Mouse (Mus musculus) myocyte (in vitro differentiated cells): ENCODE measurements around the gene Znrf1. TPM values are rescaled to one million over a fixed set of nuclear protein-coding genes. Genes with fewer than 3 reads are reported as not detected.

ENCODE experiments used
- H3K27me3 ChIP-seq: one replicate; pipeline ENCODE4 v1.6.1; 2011; ENCODE audit not compliant: control insufficient read depth, insufficient read depth, insufficient read length
- H3K36me3 ChIP-seq: one replicate; pipeline ENCODE4 v1.6.1; 2011; ENCODE audit not compliant: control insufficient read depth, insufficient read depth
- H3K4me2 ChIP-seq: one replicate; pipeline ENCODE4 v1.6.1; 2011; ENCODE audit warnings: low read depth, control low read depth
- H3K4me3 ChIP-seq: one replicate; pipeline ENCODE4 v1.5.1; 2011; ENCODE audit warnings: mild to moderate bottlenecking, control low read depth, moderate library complexity
- H3K79me2 ChIP-seq: one replicate; pipeline ENCODE4 v1.6.1; 2011; ENCODE audit not compliant: control insufficient read depth, insufficient read depth
- H3ac ChIP-seq: one replicate; pipeline ENCODE4 v1.6.1; 2011; ENCODE audit not compliant: control insufficient read depth, insufficient read length
- CEBPB ChIP-seq: IDR thresholded peaks from 2 replicates; pipeline ENCODE4 v1.6.1; 2011; ENCODE audit warnings: mild to moderate bottlenecking, moderate library complexity; ENCODE audit not compliant: poor library complexity, insufficient read depth, severe bottlenecking
- E2F4 ChIP-seq: IDR thresholded peaks from one replicate; pipeline ENCODE4 v1.6.1; 2011; ENCODE audit warnings: mild to moderate bottlenecking, control low read depth, moderate library complexity; ENCODE audit not compliant: insufficient read depth
- MAX ChIP-seq: IDR thresholded peaks from one replicate; pipeline ENCODE4 v1.6.1; 2011; ENCODE audit warnings: low read depth, mild to moderate bottlenecking, control low read depth
- MYOD1 ChIP-seq, 3 experiments: IDR thresholded peaks; one replicate each; pipeline ENCODE4 v1.6.1; 2011; ENCODE audit warnings: control low read depth in 2 of 3, low read depth in 2 of 3, mild to moderate bottlenecking in 2 of 3, moderate library complexity in 1 of 3; ENCODE audit not compliant: insufficient read length in 2 of 3, control insufficient read depth in 1 of 3
- MYOG ChIP-seq, 3 experiments: IDR thresholded peaks; one replicate each; pipeline ENCODE4 v1.6.1; 2011; ENCODE audit warnings: control low read depth in 2 of 3, low read depth in 2 of 3, mild to moderate bottlenecking in 2 of 3; ENCODE audit not compliant: insufficient read length in 2 of 3, control insufficient read depth in 1 of 3, insufficient read depth in 1 of 3
- POLR2A ChIP-seq: IDR thresholded peaks from one replicate; pipeline ENCODE4 v1.6.1; 2011; ENCODE audit warnings: low read depth, mild to moderate bottlenecking, control low read depth, moderate library complexity; ENCODE audit not compliant: insufficient read length
- POLR2AphosphoS2 ChIP-seq: IDR thresholded peaks from one replicate; pipeline ENCODE4 v1.6.1; 2011; ENCODE audit warnings: low read depth, control low read depth; ENCODE audit not compliant: insufficient read length
- REST ChIP-seq: IDR thresholded peaks from one replicate; pipeline ENCODE4 v1.6.1; 2011; ENCODE audit warnings: mild to moderate bottlenecking, control low read depth, moderate library complexity; ENCODE audit not compliant: insufficient read depth, insufficient read length
- SRF ChIP-seq: IDR thresholded peaks from one replicate; pipeline ENCODE4 v1.6.1; 2011; ENCODE audit warnings: low read depth; ENCODE audit not compliant: control insufficient read depth, insufficient read length
- TCF12 ChIP-seq: IDR thresholded peaks from one replicate; pipeline ENCODE4 v1.6.1; 2011; ENCODE audit warnings: mild to moderate bottlenecking, control low read depth; ENCODE audit not compliant: poor library complexity, insufficient read depth, severe bottlenecking
- TCF3 ChIP-seq: IDR thresholded peaks from one replicate; pipeline ENCODE4 v1.6.1; 2011; ENCODE audit warnings: low read depth, control low read depth; ENCODE audit not compliant: insufficient read length
- USF1 ChIP-seq: IDR thresholded peaks from one replicate; pipeline ENCODE4 v1.6.1; 2011; ENCODE audit warnings: low read depth, mild to moderate bottlenecking, control low read depth, moderate library complexity
- polyA plus RNA-seq: library from polyadenylated mRNA; unstranded; fragments of >200 nt; fragmentation: generic; extraction: Trizol; gene quantifications from one replicate; pipeline ENCODE4 v1.2.1, GENCODE M21; 2012; ENCODE audit warnings: missing spikeins

Gene Znrf1
- polyA plus RNA-seq, 1 experiment: 39.2 TPM

- Histone ChIP-seq H3ac (no peak overlapping the region), H3K4me3 (no peak overlapping the region), H3K4me2 (no peak overlapping the region), H3K36me3 (no peaks in the 10 kb centered on the region), H3K79me2 (peaks cover 98% of the 10 kb centered on the region), H3K27me3 (no peaks in the 10 kb centered on the region)
- no peak for TF ChIP-seq TCF3
- no peak for TF ChIP-seq MAX
- TF ChIP-seq REST: no peak
- TF ChIP-seq POLR2A: no peak
- no peak for TF ChIP-seq CEBPB
- no peak for TF ChIP-seq MYOG (IDR thresholded peaks at IDR 0.05; ENCODE audit: control insufficient read depth in 1 of 3, insufficient read depth in 1 of 3, insufficient read length in 2 of 3, low read depth in 2 of 3)
- TF ChIP-seq MYOD1 (IDR thresholded peaks at IDR 0.05; ENCODE audit: control insufficient read depth in 1 of 3, insufficient read length in 2 of 3, low read depth in 2 of 3): no peak
- no peak for TF ChIP-seq SRF
- no peak for TF ChIP-seq POLR2AphosphoS2
- no peak for TF ChIP-seq E2F4
- TF ChIP-seq USF1: no peak
- no peak for TF ChIP-seq TCF12
Measured at GRCm38 (mm10) chr8:111591176-111591575, 55.3 kb downstream of the Znrf1 start.

GRCm38 (mm10) chr8:111592390-111592910 lies 56.6 kb downstream of the Znrf1 start:
- H3K4me2 ChIP-seq: no peak overlapping the region
- peaks cover 93% of the 10 kb centered on the region for H3K79me2 ChIP-seq
- no peak overlapping the region for H3K4me3 ChIP-seq
- TF ChIP-seq CEBPB: no peak
- H3ac ChIP-seq: no peak overlapping the region
- H3K27me3 ChIP-seq: no peaks in the 10 kb centered on the region
- H3K36me3 ChIP-seq: no peaks in the 10 kb centered on the region

- Histone ChIP-seq H3K4me2 (no peak overlapping the region), H3K79me2 (peaks cover 90% of the 10 kb centered on the region), H3K4me3 (no peak overlapping the region), H3K27me3 (no peaks in the 10 kb centered on the region), H3ac (no peak overlapping the region), H3K36me3 (no peaks in the 10 kb centered on the region)
- no peak for TF ChIP-seq MYOD1 (IDR thresholded peaks at IDR 0.05; ENCODE audit: control insufficient read depth in 1 of 3, insufficient read length in 2 of 3, low read depth in 2 of 3)
- no peak for TF ChIP-seq POLR2AphosphoS2
- TF ChIP-seq TCF12: no peak
- no peak for TF ChIP-seq SRF
- TF ChIP-seq CEBPB: no peak
- no peak for TF ChIP-seq POLR2A
- no peak for TF ChIP-seq REST
Measured at GRCm38 (mm10) chr8:111594044-111594840, 58.3 kb downstream of the Znrf1 start.

GRCm38 (mm10) chr8:111594951-111595350 lies 59.1 kb downstream of the Znrf1 start:
- no peak overlapping the region for H3K4me3 ChIP-seq
- no peak for TF ChIP-seq TCF12
- no peak for TF ChIP-seq MYOG (IDR thresholded peaks at IDR 0.05; ENCODE audit: control insufficient read depth in 1 of 3, insufficient read depth in 1 of 3, insufficient read length in 2 of 3, low read depth in 2 of 3)
- TF ChIP-seq SRF: no peak
- no peaks in the 10 kb centered on the region for H3K27me3 ChIP-seq
- no peaks in the 10 kb centered on the region for H3K36me3 ChIP-seq
- H3ac ChIP-seq: no peak overlapping the region
- no peak overlapping the region for H3K4me2 ChIP-seq
- peaks cover 91% of the 10 kb centered on the region for H3K79me2 ChIP-seq

GRCm38 (mm10) chr8:111595712-111596484 lies 60.0 kb downstream of the Znrf1 start:
- peak overlapping the region; percentile 71 for H3K4me2 ChIP-seq
- H3K36me3 ChIP-seq: no peaks in the 10 kb centered on the region
- H3ac ChIP-seq: no peak overlapping the region
- H3K27me3 ChIP-seq: no peaks in the 10 kb centered on the region
- TF ChIP-seq CEBPB (no peak), TCF12 (no peak), MYOD1 (IDR thresholded peaks at IDR 0.05; ENCODE audit: control insufficient read depth in 1 of 3, insufficient read length in 2 of 3, low read depth in 2 of 3) (no peak), SRF (no peak), USF1 (no peak), TCF3 (no peak)
- no peak overlapping the region for H3K4me3 ChIP-seq
- H3K79me2 ChIP-seq: peaks cover 92% of the 10 kb centered on the region
